In genomic region chr9:54163117-54163516, GRCm38 (mm10) we compare ENCODE assay signal across 11 mouse cellular contexts.
A peak's percentile ranks its signal among the peaks of the same experiment; 100 is the strongest.
DNase-seq lines count a peak whose midpoint lies in the region; ATAC-seq and TF ChIP-seq lines count a peak whose summit lies in the region.
"Had no signal": no experiment of that assay in that cellular context is flagged by ENCODE, and none has a peak within 500 bp of the region (broad histone marks: within the 10 kb centered on the region; RNA-seq: fewer than 3 reads in every experiment).

No protein-coding gene starts in this region.

- no peak overlapping the region for H3K27ac ChIP-seq in intestine, postnatal 0 days (ENCODE audit: low read depth, low read length)
- H3K27ac ChIP-seq in intestine, embryonic 15.5 days = no peak overlapping the region
- no peak overlapping the region for H3K27ac ChIP-seq in ES-Bruce4 (ENCODE audit: insufficient read depth, low read length)
- H3K27ac ChIP-seq: embryonic facial prominence, embryonic 12.5 days had no signal

- no peak for TF ChIP-seq EP300 in ES-Bruce4 (IDR thresholded peaks at IDR 0.05; ENCODE audit: insufficient read depth, low read depth, low read length)

- peak; percentile 27 for DNase-seq in 416B (ENCODE audit: low read depth)
- DNase-seq in gonadal fat pad, adult 2 months (ENCODE audit: low read depth) = peak; percentile 1
- no peak for DNase-seq in ovary, postnatal 36 days (ENCODE audit: low spot score)
- DNase-seq in spleen, adult 12 weeks (ENCODE audit: low spot score) = no peak
- DNase-seq: right cerebral cortex, postnatal 25 days had no signal

- no peaks in the 10 kb centered on the region for H3K36me3 ChIP-seq in intestine, postnatal 0 days (ENCODE audit: control insufficient read depth, insufficient read depth)
- no peaks in the 10 kb centered on the region for H3K36me3 ChIP-seq in intestine, embryonic 15.5 days
- no peaks in the 10 kb centered on the region for H3K36me3 ChIP-seq in ES-Bruce4 (ENCODE audit: control insufficient read depth, insufficient read depth, low read length, poor library complexity, severe bottlenecking)
- H3K36me3 ChIP-seq: embryonic facial prominence, embryonic 12.5 days had no signal

- H3K9ac ChIP-seq in intestine, postnatal 0 days (ENCODE audit: low read depth, low read length) = no peak overlapping the region
- H3K9ac ChIP-seq in intestine, embryonic 15.5 days = no peak overlapping the region
- H3K9ac ChIP-seq in ES-Bruce4 (ENCODE audit: low read depth, poor library complexity, severe bottlenecking) = no peak overlapping the region
- H3K9ac ChIP-seq: embryonic facial prominence, embryonic 12.5 days had no signal

- TF ChIP-seq POLR2A in ES-Bruce4 (IDR thresholded peaks at IDR 0.05; ENCODE audit: insufficient read depth, low read length) = no peak

- H3K27me3 ChIP-seq in intestine, postnatal 0 days (replicated peaks; ENCODE audit: control insufficient read depth, insufficient read depth, low read length) = no peaks in the 10 kb centered on the region
- no peaks in the 10 kb centered on the region for H3K27me3 ChIP-seq in intestine, embryonic 15.5 days (replicated peaks)
- no peaks in the 10 kb centered on the region for H3K27me3 ChIP-seq in ES-Bruce4 (ENCODE audit: control insufficient read depth, insufficient read depth, low read length, poor library complexity, severe bottlenecking)
- H3K27me3 ChIP-seq: embryonic facial prominence, embryonic 12.5 days had no signal

- H3K9me3 ChIP-seq in intestine, postnatal 0 days (ENCODE audit: control insufficient read depth) = no peaks in the 10 kb centered on the region
- no peaks in the 10 kb centered on the region for H3K9me3 ChIP-seq in intestine, embryonic 15.5 days
- H3K9me3 ChIP-seq in ES-Bruce4 (replicated peaks; ENCODE audit: control insufficient read depth, insufficient read depth, low read length, poor library complexity, severe bottlenecking) = no peaks in the 10 kb centered on the region; the same call in 1 of the 2 replicates
- H3K9me3 ChIP-seq: embryonic facial prominence, embryonic 12.5 days had no signal

- H3K4me1 ChIP-seq in intestine, postnatal 0 days (replicated peaks; ENCODE audit: control insufficient read depth, insufficient read depth, low read length) = no peaks in the 10 kb centered on the region
- no peaks in the 10 kb centered on the region for H3K4me1 ChIP-seq in intestine, embryonic 15.5 days (replicated peaks)
- H3K4me1 ChIP-seq in ES-Bruce4 (ENCODE audit: control insufficient read depth, insufficient read depth, low read length) = peaks cover 1% of the 10 kb centered on the region
- H3K4me1 ChIP-seq: embryonic facial prominence, embryonic 12.5 days had no signal

- H3K4me3 ChIP-seq in intestine, postnatal 0 days (ENCODE audit: low read depth, low read length) = no peak overlapping the region
- H3K4me3 ChIP-seq in intestine, embryonic 15.5 days (replicated peaks) = no peak overlapping the region
- H3K4me3 ChIP-seq in ES-Bruce4 (ENCODE audit: low read depth, low read length) = no peak overlapping the region
- H3K4me3 ChIP-seq: embryonic facial prominence, embryonic 12.5 days had no signal

- ATAC-seq in intestine, postnatal 0 days = no peak
- no peak for ATAC-seq in intestine, embryonic 15.5 days
- ATAC-seq: intestine, embryonic 16.5 days had no signal

- TF ChIP-seq CTCF in intestine, postnatal 0 days (IDR thresholded peaks at IDR 0.05; ENCODE audit: low read depth) = peak; percentile 60
- peak; percentile 12 for TF ChIP-seq CTCF in ES-Bruce4 (IDR thresholded peaks at IDR 0.05; ENCODE audit: low read depth, low read length)

- no peak overlapping the region for H3K4me2 ChIP-seq in intestine, postnatal 0 days (replicated peaks; ENCODE audit: low read depth)
- H3K4me2 ChIP-seq in intestine, embryonic 15.5 days (replicated peaks) = no peak overlapping the region
- H3K4me2 ChIP-seq: embryonic facial prominence, embryonic 12.5 days; liver, embryonic 11.5 days had no signal

- WGBS in intestine, postnatal 0 days = 72% methylated on average over 5 of the region's 5 CpGs
- 74% methylated on average over 5 of the region's 5 CpGs for WGBS in intestine, embryonic 15.5 days

Comparison
In these comparisons a context has a peak if more than half of its experiments do, and no peak if none do; other contexts are left out.
1. DNase-seq: peak in 416B (single experiment) and gonadal fat pad, adult 2 months (single experiment); none in ovary, postnatal 36 days (single experiment) and spleen, adult 12 weeks (single experiment).